ENCODE assay signal across 9 mouse cellular contexts in the genomic region with DNA sequence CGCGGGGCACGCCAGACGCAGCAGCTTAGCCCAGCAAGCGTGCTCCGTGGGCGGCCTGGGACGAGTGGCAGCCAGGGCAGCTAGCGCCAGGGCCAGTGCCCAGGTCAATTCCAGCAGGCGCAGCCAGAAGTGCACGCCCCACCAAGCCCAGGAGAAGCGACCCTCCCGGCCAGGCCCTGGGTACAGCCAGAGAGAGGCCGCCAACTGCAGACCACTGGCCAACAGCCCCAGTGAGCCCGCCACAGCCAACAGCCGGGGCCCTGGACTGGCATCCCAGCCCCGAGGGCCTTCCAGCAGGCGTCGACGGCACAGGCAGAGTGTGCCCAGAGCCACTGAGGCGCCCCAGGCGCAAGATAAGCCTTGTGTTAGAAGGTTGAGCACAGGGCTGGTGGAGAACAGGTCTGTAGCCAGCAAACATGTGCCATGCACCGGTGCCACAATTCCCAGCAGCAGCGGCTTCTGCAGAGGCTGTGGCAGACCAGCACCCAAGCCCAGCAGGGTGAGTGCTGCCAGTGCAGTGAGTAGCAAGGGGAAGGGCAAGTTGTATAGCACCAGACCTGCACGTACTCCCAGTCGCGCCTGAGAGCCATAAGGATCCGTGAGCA. TPM values are rescaled to one million over a fixed set of nuclear protein-coding genes. Genes with fewer than 3 reads are reported as not detected.
DNase-seq lines count a peak whose midpoint lies in the region; ATAC-seq lines count a peak whose summit lies in the region.
"Had no signal": no experiment of that assay in that cellular context is flagged by ENCODE, and none has a peak within 500 bp of the region (broad histone marks: within the 10 kb centered on the region; RNA-seq: fewer than 3 reads in every experiment).

No protein-coding gene starts in this region.

- 0 out of 2 replicates have a peak overlapping the region, but pooled peaks have one; percentile 53 for H3K9ac ChIP-seq in kidney, embryonic 16.5 days (replicated peaks; ENCODE audit: low read length)

- H3K9me3 ChIP-seq in kidney, embryonic 16.5 days (ENCODE audit: low read length), result no peaks in the 10 kb centered on the region
- no peaks in the 10 kb centered on the region for H3K9me3 ChIP-seq in embryonic facial prominence, embryonic 10.5 days
- H3K9me3 ChIP-seq in hindbrain, embryonic 10.5 days, result no peaks in the 10 kb centered on the region
- no peaks in the 10 kb centered on the region for H3K9me3 ChIP-seq in midbrain, embryonic 10.5 days (replicated peaks)

- peak overlapping the region; percentile 58 for H3K4me2 ChIP-seq in kidney, embryonic 16.5 days (replicated peaks; ENCODE audit: low read depth, low read length)

- 44% methylated on average over 28 of the region's 28 CpGs for WGBS in kidney, embryonic 16.5 days
- WGBS in embryonic facial prominence, embryonic 10.5 days, result 52% methylated on average over 28 of the region's 28 CpGs
- WGBS in hindbrain, embryonic 10.5 days, result 51% methylated on average over 28 of the region's 28 CpGs
- 55% methylated on average over 28 of the region's 28 CpGs for WGBS in midbrain, embryonic 10.5 days

- H3K27me3 ChIP-seq in kidney, embryonic 16.5 days (ENCODE audit: insufficient read depth, low read length), result peaks cover 13% of the 10 kb centered on the region; the same call in 1 of the 2 replicates
- H3K27me3 ChIP-seq in embryonic facial prominence, embryonic 10.5 days (replicated peaks; ENCODE audit: low read depth, poor library complexity, severe bottlenecking), result peaks cover 65% of the 10 kb centered on the region
- peaks cover 42% of the 10 kb centered on the region for H3K27me3 ChIP-seq in hindbrain, embryonic 10.5 days (ENCODE audit: insufficient read depth, poor library complexity, severe bottlenecking)
- H3K27me3 ChIP-seq in midbrain, embryonic 10.5 days (ENCODE audit: low read depth, poor library complexity, severe bottlenecking), result peaks cover 43% of the 10 kb centered on the region

- intact Hi-C loops in left cerebral cortex, postnatal 25 days (cut with DNase I), result no loop called here

- H3K36me3 ChIP-seq in kidney, embryonic 16.5 days (ENCODE audit: insufficient read depth, low read length), result peaks cover 16% of the 10 kb centered on the region; the same call in 1 of the 2 replicates
- peaks cover 24% of the 10 kb centered on the region for H3K36me3 ChIP-seq in embryonic facial prominence, embryonic 10.5 days (replicated peaks)
- H3K36me3 ChIP-seq in hindbrain, embryonic 10.5 days, result peaks cover 32% of the 10 kb centered on the region
- H3K36me3 ChIP-seq in midbrain, embryonic 10.5 days, result peaks cover 29% of the 10 kb centered on the region

- 0 out of 2 replicates have a peak, but pooled peaks have one; percentile 7 for ATAC-seq in kidney, embryonic 16.5 days (ENCODE audit: low FRiP score, low TSS enrichment)

- no peak overlapping the region for H3K27ac ChIP-seq in kidney, embryonic 16.5 days (ENCODE audit: low read length)
- peak overlapping the region; percentile 74; the same call in 1 of the 2 replicates for H3K27ac ChIP-seq in embryonic facial prominence, embryonic 10.5 days (replicated peaks)
- peak overlapping the region; percentile 84 for H3K27ac ChIP-seq in hindbrain, embryonic 10.5 days
- peak overlapping the region; percentile 77; the same call in 1 of the 2 replicates for H3K27ac ChIP-seq in midbrain, embryonic 10.5 days (replicated peaks)

- no peak for DNase-seq in kidney, adult 8-10 months
- DNase-seq in embryonic facial prominence, embryonic 10.5 days (ENCODE audit: low spot score), result no peak
- DNase-seq in hindbrain, embryonic 10.5 days (ENCODE audit: low spot score), result no peak
- no peak for DNase-seq in midbrain, embryonic 10.5 days (ENCODE audit: low spot score)
- no peak for DNase-seq in retina, postnatal 1 day
- no peak for DNase-seq in left cerebral cortex, postnatal 25 days (ENCODE audit: low spot score in 2 of 2)
- DNase-seq in right cerebral cortex, postnatal 14 days, result no peak

- peak overlapping the region; percentile 42 for H3K4me3 ChIP-seq in kidney, embryonic 16.5 days (ENCODE audit: low read length)
- peak overlapping the region; percentile 55 for H3K4me3 ChIP-seq in embryonic facial prominence, embryonic 10.5 days
- H3K4me3 ChIP-seq in hindbrain, embryonic 10.5 days, result peak overlapping the region; percentile 53
- H3K4me3 ChIP-seq in midbrain, embryonic 10.5 days, result peak overlapping the region; percentile 57

- H3K4me1 ChIP-seq in kidney, embryonic 16.5 days (ENCODE audit: insufficient read depth, low read length), result peaks cover 5% of the 10 kb centered on the region; the same call in 1 of the 2 replicates
- H3K4me1 ChIP-seq in embryonic facial prominence, embryonic 10.5 days, result peaks cover 21% of the 10 kb centered on the region
- H3K4me1 ChIP-seq in hindbrain, embryonic 10.5 days (replicated peaks), result peaks cover 31% of the 10 kb centered on the region
- H3K4me1 ChIP-seq in midbrain, embryonic 10.5 days, result peaks cover 20% of the 10 kb centered on the region

RNA-seq across cellular contexts. Expression of gene Prrt3, which starts 6.6 kb away (rescaled TPM):
- polyA plus RNA-seq in kidney, embryonic 16.5 days (2015; fragmentation: Nextera tagmentation; extraction: Ambion mirVana), result 0.97 and 0.99 TPM in 2 replicates
- polyA plus RNA-seq in embryonic facial prominence, embryonic 10.5 days (2016; fragmentation: Nextera tagmentation; extraction: Ambion mirVana), result 2.1 and 2.2 TPM in 2 replicates
- 1.8 TPM in 2 replicates for polyA plus RNA-seq in hindbrain, embryonic 10.5 days (2016; fragmentation: Nextera tagmentation; extraction: Ambion mirVana)
- polyA plus RNA-seq in midbrain, embryonic 10.5 days (2016; fragmentation: Nextera tagmentation; extraction: Ambion mirVana), result 2.0 and 2.3 TPM in 2 replicates
- total RNA-seq in left cerebral cortex, postnatal 25 days (2021), result 10 to 100 TPM; 56.2 to 57.0 TPM
- total RNA-seq: heart, adult 18-20 months had no signal

RNA-seq across cellular contexts. Expression of gene Creld1, which starts 12.1 kb away (rescaled TPM):
- 43.4 and 45.8 TPM in 2 replicates for polyA plus RNA-seq in kidney, embryonic 16.5 days (2015; fragmentation: Nextera tagmentation; extraction: Ambion mirVana)
- 23.5 and 27.2 TPM in 2 replicates for polyA plus RNA-seq in embryonic facial prominence, embryonic 10.5 days (2016; fragmentation: Nextera tagmentation; extraction: Ambion mirVana)
- polyA plus RNA-seq in hindbrain, embryonic 10.5 days (2016; fragmentation: Nextera tagmentation; extraction: Ambion mirVana), result 36.7 and 42.5 TPM in 2 replicates
- polyA plus RNA-seq in midbrain, embryonic 10.5 days (2016; fragmentation: Nextera tagmentation; extraction: Ambion mirVana), result 43.0 and 45.4 TPM in 2 replicates
- 100 to 1,000 TPM; 114 to 121 TPM for total RNA-seq in left cerebral cortex, postnatal 25 days (2021)

RNA-seq across cellular contexts. Expression of gene Il17rc, which starts 23.9 kb away (rescaled TPM):
- 18.2 and 31.0 TPM in 2 replicates for polyA plus RNA-seq in kidney, embryonic 16.5 days (2015; fragmentation: Nextera tagmentation; extraction: Ambion mirVana)
- polyA plus RNA-seq in embryonic facial prominence, embryonic 10.5 days (2016; fragmentation: Nextera tagmentation; extraction: Ambion mirVana), result 2.4 and 2.5 TPM in 2 replicates
- 6.0 and 6.7 TPM in 2 replicates for polyA plus RNA-seq in hindbrain, embryonic 10.5 days (2016; fragmentation: Nextera tagmentation; extraction: Ambion mirVana)
- 4.4 and 5.3 TPM in 2 replicates for polyA plus RNA-seq in midbrain, embryonic 10.5 days (2016; fragmentation: Nextera tagmentation; extraction: Ambion mirVana)
- total RNA-seq in left cerebral cortex, postnatal 25 days (2021), result 1 to 10 TPM; 4.6 to 5.7 TPM

RNA-seq across cellular contexts. Expression of gene Emc3, which starts 36.3 kb away (rescaled TPM):
- 120 and 122 TPM in 2 replicates for polyA plus RNA-seq in kidney, embryonic 16.5 days (2015; fragmentation: Nextera tagmentation; extraction: Ambion mirVana)
- 67.0 and 74.3 TPM in 2 replicates for polyA plus RNA-seq in embryonic facial prominence, embryonic 10.5 days (2016; fragmentation: Nextera tagmentation; extraction: Ambion mirVana)
- polyA plus RNA-seq in hindbrain, embryonic 10.5 days (2016; fragmentation: Nextera tagmentation; extraction: Ambion mirVana), result 79.0 and 81.8 TPM in 2 replicates
- polyA plus RNA-seq in midbrain, embryonic 10.5 days (2016; fragmentation: Nextera tagmentation; extraction: Ambion mirVana), result 82.0 and 83.4 TPM in 2 replicates
- 10 to 100 TPM; 82.5 to 83.2 TPM for total RNA-seq in left cerebral cortex, postnatal 25 days (2021)

RNA-seq across cellular contexts. Expression of gene Fancd2, which starts 36.3 kb away (rescaled TPM):
- 10.7 and 12.0 TPM in 2 replicates for polyA plus RNA-seq in kidney, embryonic 16.5 days (2015; fragmentation: Nextera tagmentation; extraction: Ambion mirVana)
- polyA plus RNA-seq in embryonic facial prominence, embryonic 10.5 days (2016; fragmentation: Nextera tagmentation; extraction: Ambion mirVana), result 19.7 and 21.4 TPM in 2 replicates
- polyA plus RNA-seq in hindbrain, embryonic 10.5 days (2016; fragmentation: Nextera tagmentation; extraction: Ambion mirVana), result 13.2 and 18.1 TPM in 2 replicates
- polyA plus RNA-seq in midbrain, embryonic 10.5 days (2016; fragmentation: Nextera tagmentation; extraction: Ambion mirVana), result 18.1 and 18.2 TPM in 2 replicates
- 1 to 10 TPM; 1.9 to 2.1 TPM for total RNA-seq in left cerebral cortex, postnatal 25 days (2021)
